ENCODE assay signal across 16 mouse cellular contexts in the genomic region with DNA sequence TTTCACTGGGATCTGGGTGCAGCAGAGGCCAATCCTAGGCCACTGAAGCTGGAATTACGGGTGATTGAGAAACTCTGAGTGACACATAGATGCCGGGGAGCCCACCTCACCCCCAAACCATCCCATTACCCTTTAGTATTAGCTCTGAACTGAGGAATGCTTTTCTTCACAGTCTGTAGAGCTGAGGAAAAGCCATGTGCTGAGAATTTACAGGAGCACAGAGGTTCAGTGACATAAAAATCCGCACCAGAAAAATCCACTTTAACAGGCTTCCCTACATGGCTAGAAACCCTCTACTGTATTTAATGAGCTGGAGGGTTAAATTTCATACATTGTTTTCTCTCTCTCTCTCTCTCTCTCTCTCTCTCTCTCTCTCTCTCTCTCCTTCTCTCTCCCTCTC.
"Had no signal": no experiment of that assay in that cellular context is flagged by ENCODE, and none has a peak within 500 bp of the region (broad histone marks: within the 10 kb centered on the region; RNA-seq: fewer than 3 reads in every experiment).

No protein-coding gene starts in this region.

- DNase-seq: kidney, adult 2 months; kidney, postnatal 10 days; kidney, postnatal 4 days; liver, postnatal 0 days; lung, embryonic 14.5 days; thymus, adult 2 months; thymus, postnatal 14 days; thymus, postnatal 4 days had no signal

- ATAC-seq: intestine, postnatal 0 days; liver, postnatal 0 days; lung, postnatal 0 days; midbrain, embryonic 15.5 days had no signal

- H3K36me3 ChIP-seq: midbrain, embryonic 12.5 days; midbrain, embryonic 15.5 days; neural tube, embryonic 12.5 days had no signal

- H3K27ac ChIP-seq: liver, embryonic 14.5 days; macrophage; midbrain, embryonic 12.5 days; midbrain, embryonic 15.5 days; neural tube, embryonic 12.5 days had no signal

- H3K4me1 ChIP-seq: midbrain, embryonic 12.5 days; midbrain, embryonic 15.5 days; neural tube, embryonic 12.5 days had no signal

- H3K4me2 ChIP-seq: liver, embryonic 11.5 days; lung, embryonic 14.5 days; midbrain, embryonic 12.5 days; midbrain, embryonic 15.5 days; neural tube, embryonic 12.5 days had no signal

- H3K27me3 ChIP-seq: midbrain, embryonic 12.5 days; midbrain, embryonic 15.5 days; neural tube, embryonic 12.5 days had no signal

- H3K4me3 ChIP-seq: midbrain, embryonic 12.5 days; midbrain, embryonic 15.5 days; neural tube, embryonic 12.5 days had no signal

- H3K9me3 ChIP-seq: midbrain, embryonic 12.5 days; midbrain, embryonic 15.5 days; neural tube, embryonic 12.5 days had no signal

- H3K9ac ChIP-seq: liver, embryonic 14.5 days; liver, postnatal 0 days; lung, embryonic 14.5 days; midbrain, embryonic 12.5 days; midbrain, embryonic 15.5 days; neural tube, embryonic 12.5 days had no signal
